Mouse (Mus musculus) stomach, postnatal 0 days (tissue): ENCODE data around the gene Mast4. TPM values are rescaled to one million over a fixed set of nuclear protein-coding genes. Genes with fewer than 3 reads are reported as not detected.

Experiments used
- ATAC-seq: fragments of 200-750 bp; cut with Nextera tagmentation; 2 replicates; pipeline ENCODE4 v1.8.0; 2017; ENCODE audit not compliant: low FRiP score, low TSS enrichment
- DNase-seq: peaks from one replicate; pipeline ENCODE4 v3.0.0-alpha.2; 2016; ENCODE audit warnings: low spot score
- H3K27ac ChIP-seq: fragments of 300-500 bp; sonication (generic); replicated peaks from 2 replicates; pipeline ENCODE4 v1.5.1; 2014; ENCODE audit warnings: mild to moderate bottlenecking, control low read depth
- H3K27me3 ChIP-seq: fragments of 300-500 bp; sonication (generic); 2 replicates; pipeline ENCODE4 v1.6.1; 2014; ENCODE audit warnings: low read length; ENCODE audit not compliant: control insufficient read depth, insufficient read depth
- H3K36me3 ChIP-seq: fragments of 300-500 bp; sonication (generic); 2 replicates; pipeline ENCODE4 v1.6.1; 2014; ENCODE audit warnings: low read length, mixed read lengths; ENCODE audit not compliant: control insufficient read depth, insufficient read depth
- H3K4me1 ChIP-seq: fragments of 300-500 bp; sonication (generic); replicated peaks from 2 replicates; pipeline ENCODE4 v1.6.1; 2014; ENCODE audit warnings: antibody characterized with exemption; ENCODE audit not compliant: control insufficient read depth, insufficient read depth
- H3K4me2 ChIP-seq: fragments of 300-500 bp; sonication (generic); replicated peaks from 2 replicates; pipeline ENCODE4 v1.6.1; 2014; ENCODE audit warnings: low read depth, mild to moderate bottlenecking, control low read depth, moderate library complexity
- H3K4me3 ChIP-seq: fragments of 300-500 bp; sonication (generic); 2 replicates; pipeline ENCODE4 v1.5.1; 2014; ENCODE audit warnings: low read depth, low read length, control low read depth
- H3K9ac ChIP-seq: fragments of 300-500 bp; sonication (generic); 2 replicates; pipeline ENCODE4 v1.6.1; 2014; ENCODE audit warnings: mild to moderate bottlenecking, low read length, control low read depth, mixed read lengths
- H3K9me3 ChIP-seq: fragments of 300-500 bp; sonication (generic); 2 replicates; pipeline ENCODE4 v1.6.1; 2016; ENCODE audit warnings: low read length; ENCODE audit not compliant: control insufficient read depth
- CTCF ChIP-seq: IDR thresholded peaks from 2 replicates; pipeline ENCODE4 v1.5.1; 2016; ENCODE audit warnings: antibody characterized with exemption, low read depth, mild to moderate bottlenecking, moderate library complexity
- EP300 ChIP-seq: optimal IDR thresholded peaks from 2 replicates; pipeline ENCODE3; 2016; ENCODE audit warnings: antibody characterized with exemption
- WGBS: fragments of 180-500 bp; shearing (Covaris S2); extraction: QIAGEN DNeasy Blood & Tissue Kit; methylation state at CpG from one replicate; pipeline ENCODE4 v1.1.7; 2014; 5-methylcytosine and 5-hydroxymethylcytosine counted together
- polyA plus RNA-seq: library from polyadenylated mRNA; unstranded; fragments of >200 nt; fragmentation: Nextera tagmentation; extraction: Ambion mirVana; gene quantifications from 2 replicates; pipeline ENCODE4 v1.2.1, GENCODE M21; 2015

Gene Mast4
- polyA plus RNA-seq, 1 experiment from 2014 or later, result 18.2 TPM

DNA sequence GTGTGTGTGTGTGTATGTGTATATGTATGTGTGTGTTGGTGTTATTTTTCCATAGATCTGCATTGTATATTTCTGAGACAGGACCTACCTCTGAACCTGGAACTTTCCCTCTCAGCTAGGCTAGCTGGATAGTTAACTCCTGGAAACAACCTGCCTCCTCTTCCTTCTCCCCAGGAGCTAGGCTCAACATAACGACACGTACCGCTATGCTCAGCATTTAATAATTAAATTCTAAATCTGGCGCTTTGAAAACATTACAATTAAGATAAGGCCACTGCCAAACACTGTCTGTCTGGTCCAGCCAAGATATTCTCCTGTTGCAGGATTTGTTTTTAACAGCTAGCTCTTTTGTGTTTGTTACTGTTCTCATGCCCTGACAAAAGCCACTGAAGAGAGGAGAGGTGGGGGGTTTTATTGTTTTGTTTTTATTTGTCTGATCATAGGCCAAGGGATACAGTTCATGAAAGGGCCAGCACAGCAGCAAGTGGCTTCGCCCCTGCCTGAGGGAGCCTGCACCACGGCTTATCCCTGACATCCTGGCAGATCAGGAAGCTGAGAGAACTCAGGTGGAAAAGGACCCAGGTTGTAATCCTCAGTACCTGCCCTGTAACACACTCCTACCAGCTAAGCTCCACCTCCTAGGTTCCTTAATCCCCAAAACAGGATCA is 205.0 kb downstream of the Mast4 start:
- Histone ChIP-seq H3K9ac (no peak overlapping the region), H3K27me3 (no peaks in the 10 kb centered on the region), H3K9me3 (no peaks in the 10 kb centered on the region), H3K4me3 (no peak overlapping the region), H3K27ac (no peak overlapping the region), H3K4me1 (no peaks in the 10 kb centered on the region), H3K4me2 (no peak overlapping the region), H3K36me3 (no peaks in the 10 kb centered on the region)
- WGBS, result 71% methylated on average over 6 of the region's 6 CpGs
- TF ChIP-seq CTCF (no peak), EP300 (no peak)
- no peak for DNase-seq
- ATAC-seq, result no peak

DNA sequence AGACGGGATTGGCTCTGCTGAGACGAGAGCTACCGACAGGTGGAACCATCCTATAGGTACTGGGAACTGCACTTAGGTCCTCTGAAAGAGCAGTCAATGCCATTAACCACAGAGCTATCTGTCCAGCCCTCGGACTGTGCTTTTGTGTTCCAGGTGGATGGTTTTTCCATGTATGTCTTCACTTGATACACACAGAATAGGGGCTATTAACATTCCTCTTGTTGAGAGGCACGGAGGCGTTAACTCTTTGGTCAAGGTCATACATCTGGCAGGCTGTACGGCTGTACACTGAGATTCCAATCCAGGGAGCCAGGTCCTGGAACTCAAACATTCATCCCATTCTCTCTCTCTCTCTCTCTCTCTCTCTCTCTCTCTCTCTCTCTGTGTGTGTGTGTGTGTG is 205.6 kb downstream of the Mast4 start:
- Histone ChIP-seq H3K36me3 (no peaks in the 10 kb centered on the region), H3K9me3 (no peaks in the 10 kb centered on the region), H3K27ac (no peak overlapping the region), H3K9ac (no peak overlapping the region), H3K27me3 (no peaks in the 10 kb centered on the region), H3K4me2 (no peak overlapping the region), H3K4me3 (no peak overlapping the region), H3K4me1 (no peaks in the 10 kb centered on the region)
- no peak for ATAC-seq
- 67% methylated on average over 7 of the region's 7 CpGs for WGBS
- TF ChIP-seq CTCF (no peak), EP300 (no peak)
- no peak for DNase-seq

DNA sequence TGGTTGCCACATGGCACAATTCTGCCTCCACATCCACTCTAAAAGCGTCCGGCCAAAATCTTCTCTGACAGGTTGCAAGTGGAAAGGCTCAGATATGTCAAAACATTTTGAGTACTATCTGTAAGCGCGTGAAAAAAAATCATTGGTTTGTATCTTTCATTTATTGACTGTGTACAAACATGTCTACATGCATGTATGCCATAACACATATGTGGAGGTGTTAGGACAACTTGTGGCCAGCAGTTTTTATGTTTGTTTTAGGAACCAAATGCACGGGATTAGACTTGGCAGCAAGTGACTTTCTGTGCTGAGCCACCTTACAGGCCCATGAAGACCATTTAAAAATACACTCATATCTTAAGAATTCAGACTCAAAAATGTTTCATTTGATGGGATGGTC is 206.7 kb downstream of the Mast4 start:
- Histone ChIP-seq H3K27ac (no peak overlapping the region), H3K27me3 (no peaks in the 10 kb centered on the region), H3K4me3 (no peak overlapping the region), H3K4me1 (no peaks in the 10 kb centered on the region), H3K9ac (no peak overlapping the region), H3K36me3 (no peaks in the 10 kb centered on the region), H3K4me2 (no peak overlapping the region), H3K9me3 (no peaks in the 10 kb centered on the region)
- TF ChIP-seq CTCF (no peak), EP300 (no peak)
- 73% methylated on average over 5 of the region's 5 CpGs for WGBS
- DNase-seq, result no peak
- no peak for ATAC-seq

DNA sequence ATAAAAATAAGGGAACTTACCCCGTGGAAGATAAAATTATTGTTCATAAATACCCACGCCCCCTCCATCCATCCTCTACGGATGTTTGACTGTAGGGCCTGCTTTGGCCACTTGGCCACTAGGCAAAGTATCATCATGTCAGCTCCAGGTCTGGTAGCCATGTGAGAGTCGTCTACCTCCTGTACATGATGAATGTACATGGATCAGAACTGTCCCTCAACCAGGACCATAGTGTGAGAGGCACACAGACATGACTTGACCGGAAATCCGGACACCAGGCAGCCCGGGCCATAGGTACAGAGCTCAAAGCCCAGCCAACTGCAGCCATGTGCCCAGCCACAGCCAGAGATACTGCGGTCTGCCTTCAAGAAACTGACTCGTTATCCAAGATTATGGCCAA is 210.6 kb downstream of the Mast4 start:
- H3K4me1 ChIP-seq, result no peaks in the 10 kb centered on the region
- no peaks in the 10 kb centered on the region for H3K27me3 ChIP-seq
- H3K4me2 ChIP-seq, result no peak overlapping the region
- WGBS, result 90% methylated on average over 9 of the region's 9 CpGs
- ATAC-seq (no peak), DNase-seq (no peak)
- H3K36me3 ChIP-seq, result no peaks in the 10 kb centered on the region
- H3K4me3 ChIP-seq, result no peak overlapping the region
- no peak overlapping the region for H3K9ac ChIP-seq
- no peaks in the 10 kb centered on the region for H3K9me3 ChIP-seq
- TF ChIP-seq CTCF (no peak), EP300 (no peak)
- H3K27ac ChIP-seq, result no peak overlapping the region

DNA sequence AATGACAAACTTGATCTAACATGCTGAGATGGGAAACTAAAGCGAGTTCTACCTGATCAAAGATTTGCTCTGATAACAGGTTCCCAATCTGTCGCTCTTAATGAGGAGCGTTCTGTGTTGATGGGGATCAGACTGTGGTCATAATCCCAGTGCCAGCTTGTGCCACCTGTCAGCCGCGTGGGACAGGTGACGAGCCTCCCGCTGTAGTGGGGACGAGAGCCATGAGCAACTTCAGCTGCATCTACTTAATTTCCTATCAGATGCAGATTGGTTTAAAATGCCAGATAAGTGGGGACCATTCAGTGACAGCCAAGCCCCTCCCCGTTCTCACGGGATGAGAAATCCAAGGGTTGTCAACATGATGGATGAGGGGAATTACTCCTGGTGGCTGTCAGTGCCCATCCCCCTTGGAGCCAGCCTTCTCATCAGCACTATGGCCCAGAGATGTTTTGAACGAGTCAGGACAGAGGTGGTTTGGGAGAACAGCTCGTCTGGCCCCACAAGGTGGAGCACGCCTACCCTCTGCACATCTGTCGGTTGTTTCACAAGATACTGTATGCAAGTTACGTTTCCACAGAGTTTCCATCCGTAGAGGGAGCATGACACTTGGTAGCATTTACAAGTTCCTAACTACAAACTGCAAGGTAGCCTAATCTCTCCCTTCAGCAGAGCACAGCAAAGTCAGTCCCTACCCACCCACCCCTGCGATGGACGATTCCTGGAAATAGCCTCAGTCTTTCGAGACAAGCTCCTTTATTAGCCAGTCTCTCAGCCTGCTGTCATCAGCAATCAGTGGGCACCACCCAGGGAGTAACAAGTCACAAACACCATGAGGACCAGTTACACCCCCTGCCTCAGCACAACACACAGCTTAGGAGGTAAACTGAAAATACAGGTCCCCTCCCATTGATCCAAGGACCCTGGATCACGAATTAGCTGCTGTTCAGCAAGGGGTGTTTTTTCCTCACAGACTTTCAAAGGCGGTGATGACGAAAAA is 212.2 kb downstream of the Mast4 start:
- no peak for ATAC-seq
- peak; percentile 39 for TF ChIP-seq CTCF
- TF ChIP-seq EP300, result no peak
- Histone ChIP-seq H3K9ac (no peak overlapping the region), H3K9me3 (no peaks in the 10 kb centered on the region), H3K27ac (no peak overlapping the region), H3K4me3 (no peak overlapping the region), H3K27me3 (no peaks in the 10 kb centered on the region), H3K36me3 (no peaks in the 10 kb centered on the region), H3K4me1 (no peaks in the 10 kb centered on the region), H3K4me2 (no peak overlapping the region)
- DNase-seq, result no peak
- WGBS, result 45% methylated on average over 22 of the region's 22 CpGs

DNA sequence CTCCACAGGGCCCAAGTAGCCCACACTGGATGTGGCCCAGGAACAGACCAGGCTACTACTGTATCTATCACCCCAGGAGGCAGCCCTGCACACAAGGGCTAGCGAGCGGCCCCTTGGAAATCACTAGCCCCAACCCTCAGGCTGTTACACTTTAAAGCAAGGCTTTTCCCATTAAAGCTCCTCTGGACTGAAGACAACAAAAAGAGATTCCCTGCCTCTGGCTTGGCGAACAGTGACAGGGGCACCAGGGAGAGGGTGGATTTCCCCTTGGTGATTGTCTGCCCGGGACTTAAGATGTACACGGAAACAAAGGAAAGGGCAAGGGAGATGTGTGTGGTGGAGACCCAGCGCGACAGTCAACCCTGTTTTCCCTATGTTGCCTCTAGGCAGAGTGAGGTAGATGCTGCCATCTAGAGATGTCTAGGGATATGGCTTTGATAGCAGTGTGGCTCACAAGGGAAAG is 213.6 kb downstream of the Mast4 start:
- no peak for TF ChIP-seq EP300
- peak; percentile 81 for TF ChIP-seq CTCF
- Histone ChIP-seq H3K9ac (no peak overlapping the region), H3K27me3 (no peaks in the 10 kb centered on the region), H3K9me3 (no peaks in the 10 kb centered on the region), H3K27ac (no peak overlapping the region), H3K36me3 (no peaks in the 10 kb centered on the region), H3K4me2 (no peak overlapping the region), H3K4me1 (no peaks in the 10 kb centered on the region), H3K4me3 (no peak overlapping the region)
- 21% methylated on average over 7 of the region's 7 CpGs for WGBS
- DNase-seq, result no peak
- no peak for ATAC-seq
